Mouse (Mus musculus): ENCODE measurements around the gene Dleu7. TPM values are rescaled to one million over a fixed set of nuclear protein-coding genes. Genes with fewer than 3 reads are reported as not detected.

Gene Dleu7
- 2.2 TPM for polyA plus RNA-seq (2014; fragmentation: Illumina TruSeq; extraction: RNeasy Lipid Tissue Mini Kit (QIAGEN cat#74804); ENCODE audit: low read depth, low replicate concordance)

GRCm38 (mm10) chr14:62292488-62293339 is at the start of gene Dleu7, which contains the start of gene Rnaseh2b:
Gene Dleu7, minus strand, starts transcription at chr14:62293047.
Gene Rnaseh2b, plus strand, starts transcription at chr14:62292589.

Other genes with a start within 250 kb of the Dleu7 start
- gene Rnaseh2b, start 458 bp downstream of the Dleu7 start, polyA plus RNA-seq (2014; fragmentation: Illumina TruSeq; extraction: RNeasy Lipid Tissue Mini Kit (QIAGEN cat#74804); ENCODE audit: low read depth, low replicate concordance) = 46.6 TPM
- gene Gucy1b2, start 163.2 kb upstream of the Dleu7 start, polyA plus RNA-seq (2014; fragmentation: Illumina TruSeq; extraction: RNeasy Lipid Tissue Mini Kit (QIAGEN cat#74804); ENCODE audit: low read depth, low replicate concordance) = not detected